ENCODE assay signal across 11 mouse cellular contexts in the genomic region with DNA sequence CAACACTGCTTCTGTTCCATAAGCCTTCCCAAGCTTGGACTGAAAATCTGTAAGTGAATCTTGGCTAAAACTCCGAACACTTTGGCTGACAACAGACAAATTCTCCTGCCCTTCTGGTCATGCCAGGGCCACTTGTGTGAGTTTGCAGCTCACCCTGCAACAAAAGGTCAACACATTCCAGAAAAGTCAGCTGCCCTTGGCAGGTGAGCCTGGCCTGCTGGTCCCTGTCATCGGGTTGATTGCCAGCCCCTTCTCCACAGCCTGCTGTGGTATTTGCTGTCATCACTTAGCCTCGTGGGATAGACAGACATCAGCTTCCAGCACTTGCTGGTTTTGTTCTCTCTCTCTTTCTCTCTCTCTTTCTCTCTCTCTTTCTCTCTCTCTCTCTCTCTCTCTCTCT. TPM values are rescaled to one million over a fixed set of nuclear protein-coding genes. Genes with fewer than 3 reads are reported as not detected.
A peak's percentile ranks its signal among the peaks of the same experiment; 100 is the strongest.
DNase-seq lines count a peak whose midpoint lies in the region; TF ChIP-seq lines count a peak whose summit lies in the region.
"Had no signal": no experiment of that assay in that cellular context is flagged by ENCODE, and none has a peak within 500 bp of the region (broad histone marks: within the 10 kb centered on the region; RNA-seq: fewer than 3 reads in every experiment).

No protein-coding gene starts in this region.

- intact Hi-C loops in heart, postnatal 25 days (cut with DNase I), result no loop called here
- intact Hi-C loops in heart, postnatal 10 days (cut with DNase I), result no loop called here

- TF ChIP-seq CTCF in bone marrow macrophage, adult 2 months (IDR thresholded peaks at IDR 0.05; ENCODE audit: low read depth, low read length), result no peak

- H3K27ac ChIP-seq in bone marrow macrophage, adult 2 months (ENCODE audit: insufficient read depth, low read depth, low read length), result peak overlapping the region; percentile 100
- H3K27ac ChIP-seq: hindbrain, embryonic 14.5 days had no signal

- no peak overlapping the region for H3K4me3 ChIP-seq in bone marrow macrophage, adult 2 months (ENCODE audit: insufficient read depth, low read length)

- TF ChIP-seq POLR2A in bone marrow macrophage, adult 2 months (IDR thresholded peaks at IDR 0.05; ENCODE audit: borderline replicate concordance, low read depth, low read length), result no peak

- peak; percentile 80 to 87 for DNase-seq in heart, adult 18-20 months
- DNase-seq in heart, postnatal 25 days (ENCODE audit: low spot score), result no peak
- DNase-seq in Muller cell, postnatal 12 days (ENCODE audit: inconsistent ontology term), result peak; percentile 59
- peak; percentile 84 to 88 for DNase-seq in heart, postnatal 10 days
- DNase-seq in kidney, adult 8-10 months, result no peak
- DNase-seq in frontal cortex, postnatal 14 days (ENCODE audit: low spot score in 2 of 2), result no peak
- DNase-seq: layer of hippocampus, adult 9-11 months; liver, postnatal 0 days; retina, postnatal 1 day had no signal

- H3K4me1 ChIP-seq in bone marrow macrophage, adult 2 months (ENCODE audit: control insufficient read depth, insufficient read depth, low read length), result peaks cover 84% of the 10 kb centered on the region

RNA-seq across cellular contexts. Expression of gene Cerk, which starts 13.8 kb away (rescaled TPM):
- 10 to 100 TPM; 29.2 to 32.0 TPM for total RNA-seq in heart, adult 18-20 months (2021)
- total RNA-seq in heart, postnatal 25 days (2021), result 10 to 100 TPM; 29.7 to 29.9 TPM
- 103 and 111 TPM in 2 replicates for polyA plus RNA-seq in bone marrow macrophage, adult 2 months (2012; ENCODE audit: insufficient read depth, insufficient read length, missing spikeins)
- 10 to 100 TPM; 40.4 to 45.9 TPM for total RNA-seq in heart, postnatal 10 days (2021)

RNA-seq across cellular contexts. Expression of gene Tbc1d22a, which starts 42.1 kb away (rescaled TPM):
- total RNA-seq in heart, adult 18-20 months (2021), result 10 to 100 TPM; 25.7 to 26.0 TPM
- total RNA-seq in heart, postnatal 25 days (2021), result 10 to 100 TPM; 21.2 to 21.7 TPM
- 37.2 and 39.8 TPM in 2 replicates for polyA plus RNA-seq in bone marrow macrophage, adult 2 months (2012; ENCODE audit: insufficient read depth, insufficient read length, missing spikeins)
- total RNA-seq in heart, postnatal 10 days (2021), result 10 to 100 TPM; 19.0 to 23.1 TPM

Comparison
In these comparisons a context has a peak if more than half of its experiments do, and no peak if none do; other contexts are left out.
1. DNase-seq: peak in heart, adult 18-20 months (2 of 2), Muller cell, postnatal 12 days (single experiment) and heart, postnatal 10 days (2 of 2); none in heart, postnatal 25 days (single experiment), kidney, adult 8-10 months (0 of 2) and frontal cortex, postnatal 14 days (0 of 2).